Mouse (Mus musculus): Measurements from ENCODE around the gene Ada. TPM values are rescaled to one million over a fixed set of nuclear protein-coding genes. Genes with fewer than 3 reads are reported as not detected.

The Ada gene
- polyA plus RNA-seq, 1 experiment from 2014 or later = 6.4 TPM

Other genes starting within 250 kb of the Ada start
- gene Hnf4a, start 243.4 kb downstream of the Ada start, polyA plus RNA-seq (2015; fragmentation: Nextera tagmentation; extraction: Ambion mirVana) = 33.6 and 43.6 TPM in 2 replicates
- gene Ttpal, start 147.9 kb downstream of the Ada start, polyA plus RNA-seq (2015; fragmentation: Nextera tagmentation; extraction: Ambion mirVana) = 26.2 and 26.9 TPM in 2 replicates
- gene Serinc3, start 105.1 kb downstream of the Ada start, polyA plus RNA-seq (2015; fragmentation: Nextera tagmentation; extraction: Ambion mirVana) = 46.3 and 49.1 TPM in 2 replicates
- gene Pkig, start 91.9 kb downstream of the Ada start, polyA plus RNA-seq (2015; fragmentation: Nextera tagmentation; extraction: Ambion mirVana) = 105 and 117 TPM in 2 replicates
- gene Ccn5, start 70.6 kb upstream of the Ada start, polyA plus RNA-seq (2015; fragmentation: Nextera tagmentation; extraction: Ambion mirVana) = 0.19 TPM in 1 of 2 replicates, not detected in the other
- not detected in 2 replicates for gene Kcnk15, start 103.4 kb upstream of the Ada start, polyA plus RNA-seq (2015; fragmentation: Nextera tagmentation; extraction: Ambion mirVana)
- 1.0 and 1.3 TPM in 2 replicates for gene Rims4, start 168.4 kb upstream of the Ada start, polyA plus RNA-seq (2015; fragmentation: Nextera tagmentation; extraction: Ambion mirVana)
- gene Ywhab, start 244.7 kb upstream of the Ada start, polyA plus RNA-seq (2015; fragmentation: Nextera tagmentation; extraction: Ambion mirVana) = 288 and 295 TPM in 2 replicates